Mouse (Mus musculus) hindbrain, postnatal 0 days (tissue): Measurements from ENCODE around the gene Chd3. TPM values are rescaled to one million over a fixed set of nuclear protein-coding genes. Genes with fewer than 3 reads are reported as not detected.
"Not testable (repeated sequence)": the region's sequence is repeated elsewhere in the genome, so short reads cannot be mapped to it uniquely, and the experiment has no call there.

Experiments used
- ATAC-seq: fragments of 200-750 bp; cut with Nextera tagmentation; 2 replicates; pipeline ENCODE4 v1.8.0; 2017; ENCODE audit warnings: mild to moderate bottlenecking, moderate TSS enrichment, moderate library complexity
- DNase-seq: peaks from one replicate; pipeline ENCODE4 v3.0.0-alpha.2; 2015; ENCODE audit warnings: low spot score
- H3K27ac ChIP-seq: fragments of 300-500 bp; sonication (generic); 2 replicates; pipeline ENCODE4 v1.5.1; 2014; ENCODE audit warnings: mild to moderate bottlenecking
- H3K27me3 ChIP-seq: fragments of 300-500 bp; sonication (generic); 2 replicates; pipeline ENCODE4 v1.6.1; 2014; ENCODE audit warnings: low read length, mixed read lengths; ENCODE audit not compliant: insufficient read depth
- H3K36me3 ChIP-seq: fragments of 300-500 bp; sonication (generic); 2 replicates; pipeline ENCODE4 v1.6.1; 2014; ENCODE audit warnings: low read length, mixed read lengths; ENCODE audit not compliant: insufficient read depth
- H3K4me1 ChIP-seq: fragments of 300-500 bp; sonication (generic); 2 replicates; pipeline ENCODE4 v1.6.1; 2014; ENCODE audit warnings: antibody characterized with exemption, low read length, mixed read lengths; ENCODE audit not compliant: insufficient read depth
- H3K4me2 ChIP-seq: fragments of 300-500 bp; sonication (generic); 2 replicates; pipeline ENCODE4 v1.6.1; 2014; ENCODE audit warnings: low read depth, mild to moderate bottlenecking, low read length, moderate library complexity, mixed read lengths
- H3K4me3 ChIP-seq: fragments of 300-500 bp; sonication (generic); 2 replicates; pipeline ENCODE4 v1.5.1; 2014; ENCODE audit warnings: low read length
- H3K9ac ChIP-seq: fragments of 300-500 bp; sonication (generic); replicated peaks from 2 replicates; pipeline ENCODE4 v1.6.1; 2014; ENCODE audit warnings: mild to moderate bottlenecking, low read length, moderate library complexity, mixed read lengths
- H3K9me3 ChIP-seq: fragments of 300-500 bp; sonication (generic); 2 replicates; pipeline ENCODE4 v1.6.1; 2016; ENCODE audit warnings: low read length, mixed read lengths
- CTCF ChIP-seq: IDR thresholded peaks from 2 replicates; pipeline ENCODE4 v1.5.1; 2016; ENCODE audit warnings: antibody characterized with exemption, control low read depth, low read depth
- WGBS: fragments of 180-500 bp; shearing (Covaris S2); extraction: QIAGEN DNeasy Blood & Tissue Kit; methylation state at CpG from one replicate; pipeline ENCODE4 v1.1.7; 2014; 5-methylcytosine and 5-hydroxymethylcytosine counted together
- polyA plus RNA-seq: library from polyadenylated mRNA; unstranded; fragments of >200 nt; fragmentation: Nextera tagmentation; extraction: Ambion mirVana; gene quantifications from 2 replicates; pipeline ENCODE4 v1.2.1, GENCODE M21; 2015
- total RNA-seq: library from RNA; depleted of rRNA; stranded (reverse); fragments of >200 nt; gene quantifications from 2 replicates; pipeline ENCODE4 v1.2.3, GENCODE M21; 2014

Gene Chd3
- total and polyA plus RNA-seq, 2 experiments from 2014 or later, result 46.6 to 252 TPM

DNA sequence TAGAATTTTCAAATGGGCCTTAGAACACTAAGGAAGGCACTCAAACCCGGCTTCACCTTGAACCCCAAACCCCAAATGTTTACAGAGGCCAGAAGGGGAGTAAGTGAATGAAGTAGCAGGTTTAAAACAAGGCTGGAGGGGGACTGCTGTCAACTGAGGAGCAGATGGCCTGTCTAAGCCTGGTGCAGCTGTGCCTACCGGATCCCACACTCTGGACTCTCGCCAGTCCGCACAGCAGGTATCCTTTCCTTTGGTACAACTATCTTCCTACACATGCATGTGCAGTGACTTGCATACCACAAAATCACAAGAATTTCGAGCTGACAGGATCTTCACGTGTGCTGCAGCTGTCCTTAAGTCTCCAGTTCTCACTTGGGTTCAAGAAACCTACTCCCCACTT, 47.2 kb downstream of the Chd3 start:
- WGBS, result 40% methylated on average over 6 of the region's 6 CpGs
- Histone ChIP-seq H3K9ac (peak overlapping the region; percentile 0), H3K36me3 (no peaks in the 10 kb centered on the region; the same call in 1 of the 2 replicates), H3K4me3 (0 out of 2 replicates have a peak overlapping the region, but pooled peaks have one; percentile 2), H3K9me3 (no peaks in the 10 kb centered on the region), H3K27me3 (no peaks in the 10 kb centered on the region), H3K4me2 (peak overlapping the region; percentile 98), H3K4me1 (peaks cover 18% of the 10 kb centered on the region), H3K27ac (0 out of 2 replicates have a peak overlapping the region, but pooled peaks have one; percentile 26)
- no peak for TF ChIP-seq CTCF
- DNase-seq (peak; percentile 67), ATAC-seq (no peak)

DNA sequence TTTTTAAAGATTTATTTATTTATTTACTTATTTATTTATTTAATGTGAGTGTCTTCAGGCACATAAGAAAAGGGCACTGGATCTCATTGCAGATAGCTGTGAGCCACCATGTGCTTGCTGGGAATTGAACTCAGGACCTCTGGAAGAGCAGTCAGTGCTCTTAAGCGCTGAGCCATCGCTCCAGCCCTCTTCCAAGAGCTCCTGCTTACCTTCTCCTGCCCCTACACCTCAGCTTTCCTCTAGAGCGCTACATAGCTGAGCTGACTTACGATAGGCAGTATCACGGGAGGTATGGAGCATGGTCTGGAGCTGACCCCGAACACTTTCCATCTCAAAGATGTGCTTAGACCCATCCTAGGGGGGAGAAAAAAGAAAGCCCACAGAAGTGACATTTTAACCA, 47.6 kb downstream of the Chd3 start:
- 80% methylated on average over 6 of the region's 6 CpGs for WGBS
- H3K4me3 ChIP-seq, result 0 out of 2 replicates have a peak overlapping the region, but pooled peaks have one; percentile 2
- peaks cover 15% of the 10 kb centered on the region for H3K4me1 ChIP-seq
- ATAC-seq, result no peak
- TF ChIP-seq CTCF, result no peak
- DNase-seq, result no peak
- no peaks in the 10 kb centered on the region for H3K9me3 ChIP-seq
- no peaks in the 10 kb centered on the region for H3K27me3 ChIP-seq
- 0 out of 2 replicates have a peak overlapping the region, but pooled peaks have one; percentile 26 for H3K27ac ChIP-seq
- H3K4me2 ChIP-seq, result peak overlapping the region; percentile 98
- no peaks in the 10 kb centered on the region; the same call in 1 of the 2 replicates for H3K36me3 ChIP-seq
- H3K9ac ChIP-seq, result peak overlapping the region; percentile 0; the same call in 1 of the 2 replicates

DNA sequence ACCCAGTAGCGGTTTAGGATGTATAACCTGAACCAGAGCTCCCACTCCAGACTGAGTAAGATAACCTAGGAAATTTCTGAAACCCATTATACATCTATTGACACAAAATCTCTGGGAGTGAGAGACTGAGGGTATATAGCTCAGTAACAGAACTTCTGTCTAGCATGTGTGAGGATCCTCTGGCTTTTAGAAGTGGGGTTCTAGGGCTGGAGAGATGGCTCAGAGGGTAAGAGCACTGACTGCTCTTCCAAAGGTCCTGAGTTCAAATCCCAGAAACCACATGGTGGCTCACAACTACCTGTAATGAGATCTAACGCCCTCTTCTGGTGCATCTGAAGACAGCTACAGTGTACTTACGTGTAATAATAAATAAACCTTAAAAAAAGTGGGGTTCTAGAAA, 51.2 kb downstream of the Chd3 start:
- H3K9me3 ChIP-seq, DNase-seq, ATAC-seq, H3K36me3 ChIP-seq, H3K4me3 ChIP-seq, H3K4me2 ChIP-seq, H3K27ac ChIP-seq, H3K27me3 ChIP-seq, H3K9ac ChIP-seq: not testable (repeated sequence)
- 90% methylated on average over 3 of the region's 3 CpGs for WGBS
- peaks cover 12% of the 10 kb centered on the region for H3K4me1 ChIP-seq

DNA sequence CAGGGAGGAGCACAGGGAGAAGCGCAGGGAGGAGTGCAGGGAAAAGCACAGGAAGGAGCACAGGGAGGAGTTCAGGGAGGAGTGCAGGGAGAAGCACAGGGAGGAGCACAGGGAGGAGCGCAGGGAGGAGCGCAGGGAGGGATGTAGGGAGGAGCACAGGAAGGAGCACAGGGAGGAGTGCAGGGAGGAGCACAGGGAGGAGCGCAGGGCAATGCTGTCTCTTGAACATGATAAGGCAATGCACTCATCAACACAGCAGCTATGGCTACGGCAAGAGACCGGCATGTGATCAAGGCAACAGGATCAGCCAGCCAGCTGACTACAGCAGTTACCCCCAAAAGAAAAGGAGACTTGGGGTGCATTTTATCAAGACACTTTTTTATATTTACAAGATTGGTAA, 52.8 kb downstream of the Chd3 start:
- TF ChIP-seq CTCF, result no peak
- no peaks in the 10 kb centered on the region; the same call in 1 of the 2 replicates for H3K36me3 ChIP-seq
- WGBS, result 97% methylated on average over 6 of the region's 6 CpGs

DNA sequence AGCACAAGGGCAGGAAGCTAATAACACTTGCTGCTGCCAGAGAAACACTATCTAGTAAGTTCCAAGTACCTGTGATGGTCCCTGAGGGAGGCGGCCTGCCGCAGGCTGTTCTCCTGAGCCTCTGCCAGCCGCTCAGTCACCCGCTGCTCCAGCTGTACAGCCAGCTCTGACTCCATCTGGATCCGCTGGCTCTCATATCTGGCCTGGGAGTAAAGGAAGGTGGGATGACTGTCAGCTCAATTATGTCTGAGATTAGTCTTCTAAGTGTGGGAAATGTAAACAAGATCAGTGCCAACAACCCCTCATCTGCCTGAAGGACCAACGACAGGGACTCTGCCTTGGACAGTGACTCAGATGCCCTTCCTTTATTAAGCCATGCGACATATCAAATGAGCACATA, 57.9 kb downstream of the Chd3 start:
- ATAC-seq (peak; percentile 51; the same call in 1 of the 2 replicates), DNase-seq (peak; percentile 67)
- H3K4me2 ChIP-seq, result no peak overlapping the region
- H3K9ac ChIP-seq, result no peak overlapping the region
- H3K4me1 ChIP-seq, result no peaks in the 10 kb centered on the region
- no peaks in the 10 kb centered on the region for H3K9me3 ChIP-seq
- H3K36me3 ChIP-seq, result peaks cover 28% of the 10 kb centered on the region
- H3K27ac ChIP-seq, result no peak overlapping the region
- TF ChIP-seq CTCF, result no peak
- H3K4me3 ChIP-seq, result no peak overlapping the region
- 56% methylated on average over 7 of the region's 7 CpGs for WGBS
- H3K27me3 ChIP-seq, result no peaks in the 10 kb centered on the region

More for the DNA sequence above, 52.8 kb downstream of the Chd3 start:
- DNase-seq (no peak), ATAC-seq (no peak)
- H3K27me3 ChIP-seq, result no peaks in the 10 kb centered on the region
- no peak overlapping the region for H3K9ac ChIP-seq
- H3K4me2 ChIP-seq, result no peak overlapping the region
- no peak overlapping the region for H3K27ac ChIP-seq
- H3K4me3 ChIP-seq, result no peak overlapping the region
- no peaks in the 10 kb centered on the region for H3K9me3 ChIP-seq
- H3K4me1 ChIP-seq, result no peaks in the 10 kb centered on the region

DNA sequence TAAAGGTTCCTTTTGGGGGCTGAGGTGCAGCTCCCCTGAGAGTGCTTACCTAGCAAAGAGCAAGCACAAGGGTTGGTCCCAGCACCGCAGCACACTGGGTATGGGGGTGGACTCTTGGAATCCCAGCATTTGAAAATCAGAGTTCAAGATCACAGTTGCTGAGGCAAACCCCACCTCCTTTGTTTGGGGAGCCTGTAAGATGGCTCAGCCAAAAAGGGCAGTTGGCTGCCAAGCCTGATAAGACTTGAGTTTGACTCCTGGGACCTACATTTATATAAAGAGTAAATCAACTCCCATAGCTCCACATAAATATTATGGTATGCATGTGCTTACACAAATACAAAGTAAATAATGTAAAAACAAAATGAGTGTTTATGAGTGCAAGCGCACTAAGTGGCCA, 63.2 kb downstream of the Chd3 start:
- peaks cover 43% of the 10 kb centered on the region for H3K36me3 ChIP-seq
- no peak for TF ChIP-seq CTCF
- H3K27ac ChIP-seq, result no peak overlapping the region
- no peak overlapping the region for H3K9ac ChIP-seq
- DNase-seq (no peak), ATAC-seq (no peak)
- no peaks in the 10 kb centered on the region for H3K9me3 ChIP-seq
- no peak overlapping the region for H3K4me3 ChIP-seq
- 96% methylated on average over 2 of the region's 2 CpGs for WGBS
- H3K4me2 ChIP-seq, result no peak overlapping the region
- H3K4me1 ChIP-seq, result no peaks in the 10 kb centered on the region
- H3K27me3 ChIP-seq, result no peaks in the 10 kb centered on the region

DNA sequence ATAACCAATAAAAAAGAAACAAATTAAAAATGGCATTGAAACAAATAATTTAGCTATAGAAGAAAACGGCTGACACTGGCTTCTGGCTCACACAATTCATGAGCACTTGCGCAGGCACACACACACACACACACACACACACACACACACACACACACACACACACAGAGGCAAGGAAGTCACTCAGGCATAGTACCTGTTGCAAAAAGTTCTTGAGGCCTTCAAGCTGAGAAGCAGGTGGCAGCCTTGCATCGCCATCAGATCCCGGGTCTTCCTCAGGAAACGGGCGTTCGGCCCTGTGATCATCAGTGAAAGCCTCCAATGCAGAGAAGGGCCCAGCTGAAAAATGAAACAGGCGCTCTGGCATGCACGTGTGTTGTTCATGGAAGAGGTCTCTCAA, 63.9 kb downstream of the Chd3 start:
- ATAC-seq (no peak), DNase-seq (no peak)
- Histone ChIP-seq H3K4me1 (no peaks in the 10 kb centered on the region), H3K9ac (no peak overlapping the region), H3K4me3 (no peak overlapping the region), H3K27me3 (no peaks in the 10 kb centered on the region), H3K9me3 (no peaks in the 10 kb centered on the region), H3K27ac (no peak overlapping the region), H3K36me3 (peaks cover 41% of the 10 kb centered on the region), H3K4me2 (no peak overlapping the region)
- no peak for TF ChIP-seq CTCF
- WGBS, result 95% methylated on average over 9 of the region's 9 CpGs
